Mouse (Mus musculus) kidney, adult 2 months (tissue): ENCODE results near the gene P2ry2.

Experiments
- CTCF ChIP-seq: fragments of 200-500 bp; conservative IDR thresholded peaks from 2 replicates; pipeline ENCODE4 v1.5.1; 2011; ENCODE audit warnings: low read depth, mild to moderate bottlenecking, control low read depth, low read length, moderate library complexity, mixed read lengths; ENCODE audit not compliant: insufficient read depth, insufficient read length
- POLR2A ChIP-seq: fragments of 200-500 bp; IDR thresholded peaks from one replicate; pipeline ENCODE4 v1.6.1; 2011; ENCODE audit warnings: low read depth, low read length, control low read depth

- TF ChIP-seq POLR2A (no peak), CTCF (no peak)
Observed at GRCm38 (mm10) chr7:101028444-101028757, 15.7 kb upstream of the P2ry2 start.
